ENCODE assay signal across 8 mouse cellular contexts in genomic region chr3:88623346-88624135, GRCm38 (mm10). TPM values are rescaled to one million over a fixed set of nuclear protein-coding genes. Genes with fewer than 3 reads are reported as not detected.
DNase-seq lines count a peak whose midpoint lies in the region; ATAC-seq and TF ChIP-seq lines count a peak whose summit lies in the region.

No protein-coding gene starts in this region.

- peak; percentile 28 for ATAC-seq in granulocyte monocyte progenitor cell, adult 5-6 weeks (replicated peaks; ENCODE audit: poor library complexity, severe bottlenecking)

- no peak for TF ChIP-seq CTCF in bone marrow, adult 2 months (IDR thresholded peaks at IDR 0.05; ENCODE audit: control insufficient read depth, insufficient read depth, low read length)

- no peak for TF ChIP-seq POLR2A in bone marrow, adult 2 months (IDR thresholded peaks at IDR 0.05; ENCODE audit: borderline replicate concordance, control insufficient read depth, low read depth, low read length)

- 3% methylated on average over 15 of the region's 15 CpGs for WGBS in bone marrow, adult 2 months
- 2% methylated on average over 15 of the region's 15 CpGs for WGBS in midbrain, embryonic 10.5 days

- H3K27me3 ChIP-seq in midbrain, embryonic 10.5 days (ENCODE audit: low read depth, poor library complexity, severe bottlenecking) = peaks cover 6% of the 10 kb centered on the region; the same call in 1 of the 2 replicates

- H3K4me1 ChIP-seq in bone marrow, adult 2 months (ENCODE audit: control insufficient read depth, insufficient read depth, low read length) = peaks cover 7% of the 10 kb centered on the region
- peaks cover 82% of the 10 kb centered on the region for H3K4me1 ChIP-seq in midbrain, embryonic 10.5 days

- peaks cover 40% of the 10 kb centered on the region for H3K36me3 ChIP-seq in midbrain, embryonic 10.5 days

- H3K9me3 ChIP-seq in midbrain, embryonic 10.5 days (replicated peaks) = no peaks in the 10 kb centered on the region

- peak; percentile 32 for DNase-seq in layer of hippocampus, adult 11-12 months (ENCODE audit: low spot score)
- DNase-seq in layer of hippocampus, postnatal 36 days = no peak
- DNase-seq in kidney, postnatal 10 days = peak; percentile 71
- peak; percentile 61 for DNase-seq in midbrain, embryonic 10.5 days (ENCODE audit: low spot score)
- peak; percentile 51 for DNase-seq in thymus, postnatal 4 days
- DNase-seq in testis, postnatal 10 days (ENCODE audit: low spot score) = no peak

- peak overlapping the region; percentile 69 for H3K27ac ChIP-seq in bone marrow, adult 2 months (ENCODE audit: control insufficient read depth, insufficient read depth, low read depth, low read length, poor library complexity)
- peak overlapping the region; percentile 98 for H3K27ac ChIP-seq in midbrain, embryonic 10.5 days (replicated peaks)

- H3K4me3 ChIP-seq in bone marrow, adult 2 months (replicated peaks; ENCODE audit: control insufficient read depth, low read depth, low read length) = peak overlapping the region; percentile 73
- H3K4me3 ChIP-seq in midbrain, embryonic 10.5 days = peak overlapping the region; percentile 82

RNA-seq across cellular contexts. Expression of gene Arhgef2, which starts 17.8 kb away (rescaled TPM):
- total RNA-seq in layer of hippocampus, postnatal 36 days (2021) = 100 to 1,000 TPM; 250 to 265 TPM
- 39.3 and 96.1 TPM in 2 replicates for polyA plus RNA-seq in bone marrow, adult 2 months (2011; ENCODE audit: insufficient read depth, insufficient read length, low replicate concordance, missing spikeins)
- total RNA-seq in granulocyte monocyte progenitor cell, adult 5-6 weeks (2014; fragmentation: Nextera tagmentation) = 125 and 137 TPM in 2 replicates
- 59.1 and 73.5 TPM in 2 replicates for total RNA-seq in granulocyte monocyte progenitor cell, adult 5-6 weeks (2017)
- 82.2 and 106 TPM in 2 replicates for polyA plus RNA-seq in midbrain, embryonic 10.5 days (2016; fragmentation: Nextera tagmentation; extraction: Ambion mirVana)

RNA-seq across cellular contexts. Expression of gene Rxfp4, which starts 29.4 kb away (rescaled TPM):
- total RNA-seq in layer of hippocampus, postnatal 36 days (2021) = not detected
- not detected in 2 replicates for polyA plus RNA-seq in bone marrow, adult 2 months (2011; ENCODE audit: insufficient read depth, insufficient read length, low replicate concordance, missing spikeins)
- not detected in 2 replicates for total RNA-seq in granulocyte monocyte progenitor cell, adult 5-6 weeks (2014; fragmentation: Nextera tagmentation)
- total RNA-seq in granulocyte monocyte progenitor cell, adult 5-6 weeks (2017) = not detected in 2 replicates
- polyA plus RNA-seq in midbrain, embryonic 10.5 days (2016; fragmentation: Nextera tagmentation; extraction: Ambion mirVana) = not detected in 2 replicates

RNA-seq across cellular contexts. Expression of gene Ssr2, which starts 47.9 kb away (rescaled TPM):
- 10 to 100 TPM; 97.1 to 98.9 TPM for total RNA-seq in layer of hippocampus, postnatal 36 days (2021)
- polyA plus RNA-seq in bone marrow, adult 2 months (2011; ENCODE audit: insufficient read depth, insufficient read length, low replicate concordance, missing spikeins) = 46.1 and 84.8 TPM in 2 replicates
- 401 and 434 TPM in 2 replicates for total RNA-seq in granulocyte monocyte progenitor cell, adult 5-6 weeks (2014; fragmentation: Nextera tagmentation)
- 225 and 243 TPM in 2 replicates for total RNA-seq in granulocyte monocyte progenitor cell, adult 5-6 weeks (2017)
- 201 and 207 TPM in 2 replicates for polyA plus RNA-seq in midbrain, embryonic 10.5 days (2016; fragmentation: Nextera tagmentation; extraction: Ambion mirVana)

Comparison
In these comparisons a context has a peak if more than half of its experiments do, and no peak if none do; other contexts are left out.
1. DNase-seq: peak in layer of hippocampus, adult 11-12 months (single experiment), kidney, postnatal 10 days (single experiment), midbrain, embryonic 10.5 days (single experiment) and thymus, postnatal 4 days (single experiment); none in layer of hippocampus, postnatal 36 days (0 of 2) and testis, postnatal 10 days (single experiment).